Mouse (Mus musculus) erythroblast, embryonic 14.5 days (primary cell): ENCODE measurements around the gene Tsg101.

Experiments used
- GATA1 ChIP-seq: IDR thresholded peaks from 2 replicates; pipeline ENCODE4 v1.6.1; 2012; ENCODE audit warnings: low read length, inconsistent platforms, mixed read lengths
- TAL1 ChIP-seq: IDR thresholded peaks from 3 replicates; pipeline ENCODE4 v1.6.1; 2012; ENCODE audit warnings: low read length, inconsistent platforms, mixed read lengths

GRCm38 (mm10) chr7:46859031-46859430 is 60.7 kb downstream of the Tsg101 start:
- TF ChIP-seq GATA1 = no peak
- TF ChIP-seq TAL1 = no peak
